Mouse (Mus musculus) embryonic facial prominence, embryonic 11.5 days (tissue): Measurements from ENCODE around the gene Psmc3. TPM values are rescaled to one million over a fixed set of nuclear protein-coding genes. Genes with fewer than 3 reads are reported as not detected.
A peak's percentile ranks its signal among the peaks of the same experiment; 100 is the strongest.
"Not testable (repeated sequence)": the region's sequence is repeated elsewhere in the genome, so short reads cannot be mapped to it uniquely, and the experiment has no call there.

Source experiments
- ATAC-seq: fragments of 200-750 bp; cut with Nextera tagmentation; replicated peaks from 2 replicates; pipeline ENCODE4 v1.8.0; 2017; ENCODE audit warnings: low read depth; ENCODE audit not compliant: insufficient number of reproducible peaks, low FRiP score, low TSS enrichment
- DNase-seq: peaks from one replicate; pipeline ENCODE4 v3.0.0-alpha.2; 2015; ENCODE audit warnings: low spot score
- H3K27ac ChIP-seq: fragments of 300-500 bp; sonication (generic); replicated peaks from 2 replicates; pipeline ENCODE4 v1.5.1; 2014; ENCODE audit warnings: mild to moderate bottlenecking, low read depth, low read length, control low read depth
- H3K27me3 ChIP-seq: fragments of 300-500 bp; sonication (generic); 2 replicates; pipeline ENCODE4 v1.6.1; 2014; ENCODE audit warnings: mild to moderate bottlenecking, low read length, moderate library complexity, mixed read lengths; ENCODE audit not compliant: control insufficient read depth, insufficient read depth
- H3K36me3 ChIP-seq: fragments of 300-500 bp; sonication (generic); replicated peaks from 2 replicates; pipeline ENCODE4 v1.6.1; 2014; ENCODE audit warnings: low read depth, mild to moderate bottlenecking, low read length, moderate library complexity, mixed read lengths; ENCODE audit not compliant: control insufficient read depth, insufficient read depth
- H3K4me1 ChIP-seq: fragments of 300-500 bp; sonication (generic); 2 replicates; pipeline ENCODE4 v1.6.1; 2014; ENCODE audit warnings: low read length, mixed read lengths; ENCODE audit not compliant: control insufficient read depth, insufficient read depth
- H3K4me2 ChIP-seq: fragments of 300-500 bp; sonication (generic); 2 replicates; pipeline ENCODE4 v1.6.1; 2014; ENCODE audit warnings: low read depth, mild to moderate bottlenecking, control low read depth, low read length, moderate library complexity
- H3K4me3 ChIP-seq: fragments of 300-500 bp; sonication (generic); 2 replicates; pipeline ENCODE4 v1.5.1; 2014; ENCODE audit warnings: low read depth, low read length, control low read depth
- H3K9ac ChIP-seq: fragments of 300-500 bp; sonication (generic); replicated peaks from 2 replicates; pipeline ENCODE4 v1.6.1; 2014; ENCODE audit warnings: mild to moderate bottlenecking, control low read depth, low read length
- H3K9me3 ChIP-seq: fragments of 300-500 bp; sonication (generic); replicated peaks from 2 replicates; pipeline ENCODE4 v1.6.1; 2016; ENCODE audit warnings: mild to moderate bottlenecking, low read length, inconsistent platforms, mixed read lengths; ENCODE audit not compliant: control insufficient read depth
- WGBS: fragments of 180-500 bp; shearing (Covaris S2); extraction: QIAGEN DNeasy Blood & Tissue Kit; methylation state at CpG from one replicate; pipeline ENCODE4 v1.1.7; 2014; 5-methylcytosine and 5-hydroxymethylcytosine counted together
- polyA plus RNA-seq: library from polyadenylated mRNA; unstranded; fragments of >200 nt; fragmentation: Nextera tagmentation; extraction: Ambion mirVana; gene quantifications from 2 replicates; pipeline ENCODE4 v1.2.1, GENCODE M21; 2014

The Psmc3 gene
- polyA plus RNA-seq, 1 experiment from 2014 or later = 406 TPM

DNA sequence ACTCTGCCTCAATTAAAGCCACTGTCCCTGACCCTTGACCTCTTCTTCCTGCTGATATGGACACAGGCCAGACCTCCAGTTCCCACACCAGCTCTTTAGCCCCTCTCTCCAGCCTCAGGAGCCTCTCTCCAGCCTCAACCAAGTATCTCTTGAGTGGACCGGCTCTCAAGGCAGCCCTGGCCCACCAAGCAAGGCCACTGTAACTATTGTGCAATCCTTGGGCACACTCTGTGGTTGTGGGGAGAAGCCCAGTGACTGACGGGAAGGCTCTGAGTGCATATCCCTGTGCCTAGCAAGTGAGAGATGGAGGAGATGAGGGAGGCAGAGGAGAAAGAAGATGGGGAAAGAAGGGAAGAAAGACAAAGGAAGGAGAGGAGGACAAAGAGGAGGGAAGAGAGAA is 44.3 kb downstream of the Psmc3 start:
- H3K4me3 ChIP-seq = no peak overlapping the region
- no peak overlapping the region for H3K9ac ChIP-seq
- no peak overlapping the region for H3K4me2 ChIP-seq
- no peak overlapping the region for H3K27ac ChIP-seq
- DNase-seq = no peak
- H3K4me1 ChIP-seq = no peaks in the 10 kb centered on the region
- no peaks in the 10 kb centered on the region for H3K9me3 ChIP-seq
- H3K27me3 ChIP-seq = no peaks in the 10 kb centered on the region
- WGBS = 81% methylated on average over 2 of the region's 2 CpGs
- no peaks in the 10 kb centered on the region for H3K36me3 ChIP-seq
- no peak for ATAC-seq

DNA sequence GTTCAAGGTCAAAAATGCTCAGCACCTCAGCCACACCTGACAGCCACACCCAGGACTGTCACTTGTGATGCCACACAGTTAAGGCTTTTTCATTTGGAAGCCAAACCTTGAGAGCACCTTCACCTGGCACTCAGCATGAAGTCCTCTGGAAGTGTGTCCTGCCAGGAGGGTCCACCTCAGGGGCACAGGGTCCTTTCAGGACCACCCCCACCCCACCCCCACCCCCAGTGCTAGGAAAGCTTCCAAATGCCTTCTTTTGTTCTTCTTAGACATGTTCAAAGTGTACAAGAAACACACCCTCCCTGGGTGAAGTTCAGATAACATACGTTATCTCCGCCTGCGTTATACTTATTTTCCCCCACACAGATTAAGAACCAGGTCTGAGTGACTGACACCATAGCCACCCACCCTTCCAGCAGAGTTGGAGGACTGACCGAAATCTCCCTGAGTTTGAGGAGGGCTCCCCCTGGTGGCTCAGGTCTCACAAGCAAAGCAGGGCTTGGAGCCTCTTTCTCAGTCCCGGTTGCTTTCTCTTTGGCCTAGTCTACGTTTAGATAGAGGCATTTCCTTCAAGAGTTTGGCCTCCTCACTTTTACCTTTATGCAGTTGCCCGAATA is 47.4 kb downstream of the Psmc3 start:
- H3K4me1 ChIP-seq = no peaks in the 10 kb centered on the region
- no peaks in the 10 kb centered on the region for H3K9me3 ChIP-seq
- no peak overlapping the region; the same call in 1 of the 2 replicates for H3K9ac ChIP-seq
- H3K36me3 ChIP-seq = no peaks in the 10 kb centered on the region
- DNase-seq (peak; percentile 95), ATAC-seq (peak; percentile 58; the same call in 1 of the 2 replicates)
- H3K27me3 ChIP-seq = no peaks in the 10 kb centered on the region
- no peak overlapping the region for H3K4me3 ChIP-seq
- H3K4me2 ChIP-seq = no peak overlapping the region
- no peak overlapping the region for H3K27ac ChIP-seq
- 15% methylated on average over 7 of the region's 7 CpGs for WGBS

- Histone ChIP-seq H3K27me3 (no peaks in the 10 kb centered on the region), H3K36me3 (no peaks in the 10 kb centered on the region), H3K4me3 (no peak overlapping the region), H3K4me1 (no peaks in the 10 kb centered on the region), H3K4me2 (no peak overlapping the region), H3K27ac (no peak overlapping the region), H3K9me3 (no peaks in the 10 kb centered on the region), H3K9ac (no peak overlapping the region)
- ATAC-seq (no peak), DNase-seq (no peak)
- WGBS = 84% methylated on average over 3 of the region's 3 CpGs
Measured at GRCm38 (mm10) chr2:91108156-91108555, 54.3 kb downstream of the Psmc3 start.

GRCm38 (mm10) chr2:91109241-91109640 is 55.4 kb downstream of the Psmc3 start:
- Histone ChIP-seq H3K4me3 (no peak overlapping the region), H3K4me1 (no peaks in the 10 kb centered on the region), H3K4me2 (no peak overlapping the region), H3K9me3 (no peaks in the 10 kb centered on the region), H3K36me3 (no peaks in the 10 kb centered on the region), H3K27me3 (no peaks in the 10 kb centered on the region), H3K27ac (no peak overlapping the region), H3K9ac (no peak overlapping the region)
- ATAC-seq (no peak), DNase-seq (no peak)
- WGBS = 80% methylated on average over 5 of the region's 5 CpGs

DNA sequence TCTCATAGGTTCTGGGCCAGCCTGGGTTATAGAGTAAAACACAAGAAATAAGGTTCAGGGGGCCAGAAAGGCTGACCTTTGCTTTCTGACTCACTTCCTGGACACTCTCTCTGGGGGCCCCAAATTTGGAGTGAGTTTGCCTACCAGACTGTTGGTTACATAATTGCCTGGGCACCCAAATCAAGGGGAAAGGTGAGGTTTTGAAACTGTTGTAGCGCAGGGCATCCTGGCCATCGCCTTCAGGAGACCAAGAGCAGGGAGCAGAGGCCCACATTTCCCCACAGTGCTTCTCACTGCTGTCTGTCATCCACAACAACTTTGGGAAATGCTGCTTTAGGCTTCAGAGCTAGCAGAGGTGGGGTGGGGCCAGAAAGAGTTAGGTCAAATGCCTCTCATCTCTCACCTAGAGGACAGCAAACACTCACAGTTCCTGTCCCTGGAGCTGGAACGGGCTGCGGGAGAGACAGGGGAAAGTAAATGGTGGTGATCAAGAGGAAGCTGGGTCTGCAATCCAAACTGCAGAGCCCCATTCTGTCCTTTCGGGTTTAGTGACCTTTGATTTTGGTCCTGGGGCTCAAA is 56.1 kb downstream of the Psmc3 start:
- DNase-seq (no peak), ATAC-seq (no peak)
- H3K4me1 ChIP-seq = no peaks in the 10 kb centered on the region
- no peak overlapping the region for H3K27ac ChIP-seq
- no peak overlapping the region for H3K4me2 ChIP-seq
- no peak overlapping the region for H3K4me3 ChIP-seq
- no peaks in the 10 kb centered on the region for H3K9me3 ChIP-seq
- 90% methylated on average over 5 of the region's 5 CpGs for WGBS
- no peak overlapping the region for H3K9ac ChIP-seq
- no peaks in the 10 kb centered on the region for H3K27me3 ChIP-seq
- no peaks in the 10 kb centered on the region for H3K36me3 ChIP-seq

GRCm38 (mm10) chr2:91110429-91110828 is 56.6 kb downstream of the Psmc3 start:
- no peaks in the 10 kb centered on the region for H3K36me3 ChIP-seq
- H3K4me2 ChIP-seq = no peak overlapping the region
- H3K4me3 ChIP-seq = no peak overlapping the region
- H3K4me1 ChIP-seq = peaks cover 1% of the 10 kb centered on the region; the same call in 1 of the 2 replicates
- DNase-seq = no peak
- H3K9ac ChIP-seq = no peak overlapping the region
- no peak for ATAC-seq
- no peaks in the 10 kb centered on the region for H3K27me3 ChIP-seq
- no peaks in the 10 kb centered on the region for H3K9me3 ChIP-seq
- H3K27ac ChIP-seq = no peak overlapping the region
- 81% methylated on average over 6 of the region's 6 CpGs for WGBS

GRCm38 (mm10) chr2:91111832-91112231 is 58.0 kb downstream of the Psmc3 start:
- H3K36me3 ChIP-seq, ATAC-seq, H3K9me3 ChIP-seq, H3K4me1 ChIP-seq, H3K27me3 ChIP-seq, H3K4me2 ChIP-seq, DNase-seq, H3K27ac ChIP-seq, H3K4me3 ChIP-seq, H3K9ac ChIP-seq: not testable (repeated sequence)
- WGBS = 96% methylated on average over 3 of the region's 3 CpGs

DNA sequence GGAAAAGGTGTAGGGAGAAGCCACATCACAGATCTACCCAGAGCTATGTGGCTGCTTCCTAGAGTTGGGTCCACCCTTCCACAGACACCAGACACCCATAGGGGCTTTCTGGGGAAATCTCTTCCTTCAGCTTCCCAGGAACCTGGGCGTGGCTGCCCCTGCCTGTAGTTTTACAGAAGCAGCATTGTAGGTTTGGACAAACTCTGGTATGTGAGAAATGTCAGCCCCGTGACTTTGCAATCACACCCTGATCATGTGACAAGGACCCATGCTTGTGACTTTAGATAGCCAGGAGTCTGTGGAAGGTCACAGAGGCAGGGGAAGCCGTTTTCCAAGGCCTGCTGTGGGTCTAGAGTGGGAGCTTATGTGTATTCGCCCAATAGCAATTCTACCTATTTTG is 58.7 kb downstream of the Psmc3 start:
- Histone ChIP-seq H3K4me1 (peaks cover 2% of the 10 kb centered on the region; the same call in 1 of the 2 replicates), H3K27ac (no peak overlapping the region), H3K9me3 (no peaks in the 10 kb centered on the region), H3K4me2 (no peak overlapping the region), H3K9ac (no peak overlapping the region), H3K4me3 (no peak overlapping the region), H3K27me3 (no peaks in the 10 kb centered on the region), H3K36me3 (no peaks in the 10 kb centered on the region)
- DNase-seq = no peak
- WGBS = 52% methylated on average over 4 of the region's 4 CpGs
- ATAC-seq = no peak
